Mouse (Mus musculus) stomach, embryonic 16.5 days (tissue): Measurements from ENCODE around the gene Trap1. TPM values are rescaled to one million over a fixed set of nuclear protein-coding genes. Genes with fewer than 3 reads are reported as not detected.

Experiments
- ATAC-seq: fragments of 200-750 bp; cut with Nextera tagmentation; 2 replicates; pipeline ENCODE4 v1.8.0; 2017; ENCODE audit warnings: moderate number of reproducible peaks, moderate TSS enrichment; ENCODE audit not compliant: insufficient read depth, low FRiP score
- H3K27ac ChIP-seq: fragments of 300-500 bp; sonication (generic); 2 replicates; pipeline ENCODE4 v1.5.1; 2014; ENCODE audit warnings: low read length
- H3K27me3 ChIP-seq: fragments of 300-500 bp; sonication (generic); 2 replicates; pipeline ENCODE4 v1.6.1; 2014; ENCODE audit warnings: low read length, control low read depth, mixed read lengths; ENCODE audit not compliant: control insufficient read depth, insufficient read depth
- H3K36me3 ChIP-seq: fragments of 300-500 bp; sonication (generic); 2 replicates; pipeline ENCODE4 v1.6.1; 2014; ENCODE audit warnings: low read length; ENCODE audit not compliant: control insufficient read depth, insufficient read depth
- H3K4me1 ChIP-seq: fragments of 300-500 bp; sonication (generic); 2 replicates; pipeline ENCODE4 v1.6.1; 2014; ENCODE audit warnings: low read length, control low read depth, mixed read lengths; ENCODE audit not compliant: control insufficient read depth, insufficient read depth
- H3K4me2 ChIP-seq: fragments of 300-500 bp; sonication (generic); 2 replicates; pipeline ENCODE4 v1.6.1; 2014; ENCODE audit warnings: low read depth, low read length, mixed read lengths
- H3K4me3 ChIP-seq: fragments of 300-500 bp; sonication (generic); replicated peaks from 2 replicates; pipeline ENCODE4 v1.5.1; 2014; ENCODE audit warnings: mild to moderate bottlenecking, low read length
- H3K9ac ChIP-seq: fragments of 300-500 bp; sonication (generic); 2 replicates; pipeline ENCODE4 v1.6.1; 2014; ENCODE audit warnings: low read length
- H3K9me3 ChIP-seq: fragments of 300-500 bp; sonication (generic); replicated peaks from 2 replicates; pipeline ENCODE4 v1.6.1; 2016; ENCODE audit warnings: low read length, control low read depth; ENCODE audit not compliant: control insufficient read depth
- WGBS: fragments of 180-500 bp; shearing (Covaris S2); extraction: QIAGEN DNeasy Blood & Tissue Kit; methylation state at CpG from one replicate; pipeline ENCODE4 v1.1.7; 2014; 5-methylcytosine and 5-hydroxymethylcytosine counted together
- polyA plus RNA-seq: library from polyadenylated mRNA; unstranded; fragments of >200 nt; fragmentation: Nextera tagmentation; extraction: Ambion mirVana; gene quantifications from 2 replicates; pipeline ENCODE4 v1.2.1, GENCODE M21; 2015

Trap1 gene
- polyA plus RNA-seq, 1 experiment from 2014 or later: 92.2 TPM

GRCm38 (mm10) chr16:4044093-4044492 is 33.5 kb downstream of the Trap1 start:
- Histone ChIP-seq H3K4me1 (no peaks in the 10 kb centered on the region), H3K4me3 (no peak overlapping the region), H3K4me2 (no peak overlapping the region), H3K27ac (no peak overlapping the region), H3K9me3 (no peaks in the 10 kb centered on the region), H3K9ac (no peak overlapping the region), H3K36me3 (peaks cover 23% of the 10 kb centered on the region), H3K27me3 (no peaks in the 10 kb centered on the region)
- WGBS: 97% methylated on average over 2 of the region's 2 CpGs
- no peak for ATAC-seq

- H3K9ac ChIP-seq: no peak overlapping the region
- WGBS: 98% methylated on average over 4 of the region's 4 CpGs
- no peak overlapping the region for H3K4me2 ChIP-seq
- no peak for ATAC-seq
- H3K27me3 ChIP-seq: no peaks in the 10 kb centered on the region
- H3K27ac ChIP-seq: no peak overlapping the region
- peaks cover 28% of the 10 kb centered on the region for H3K36me3 ChIP-seq
- H3K9me3 ChIP-seq: no peaks in the 10 kb centered on the region
- H3K4me3 ChIP-seq: no peak overlapping the region
- no peaks in the 10 kb centered on the region for H3K4me1 ChIP-seq
These were observed 36.0 kb downstream of the Trap1 start for GRCm38 (mm10) chr16:4041646-4042045.

DNA sequence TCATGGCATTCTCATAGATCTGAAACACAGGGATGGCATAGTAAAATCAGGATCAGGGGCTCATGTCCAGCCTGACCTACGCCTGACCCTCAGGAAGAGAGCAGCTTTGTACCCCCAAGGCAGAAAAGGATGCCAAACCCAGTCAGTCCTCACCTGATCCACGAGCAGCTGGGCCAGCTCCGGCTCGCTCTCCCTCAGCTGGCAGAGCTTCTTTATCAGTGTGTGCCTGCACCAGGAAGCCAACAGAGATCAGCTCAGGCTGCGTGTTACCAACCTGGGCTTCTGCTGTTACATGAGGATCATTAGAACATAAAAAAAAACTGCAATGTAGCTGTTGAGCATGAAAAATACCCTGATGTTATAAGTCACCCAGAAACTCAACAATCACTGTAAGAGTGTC is 37.4 kb downstream of the Trap1 start:
- Histone ChIP-seq H3K36me3 (peaks cover 21% of the 10 kb centered on the region), H3K4me1 (no peaks in the 10 kb centered on the region), H3K27ac (no peak overlapping the region), H3K9ac (no peak overlapping the region), H3K9me3 (no peaks in the 10 kb centered on the region), H3K4me2 (no peak overlapping the region), H3K4me3 (no peak overlapping the region), H3K27me3 (no peaks in the 10 kb centered on the region)
- 84% methylated on average over 5 of the region's 5 CpGs for WGBS
- no peak for ATAC-seq

DNA sequence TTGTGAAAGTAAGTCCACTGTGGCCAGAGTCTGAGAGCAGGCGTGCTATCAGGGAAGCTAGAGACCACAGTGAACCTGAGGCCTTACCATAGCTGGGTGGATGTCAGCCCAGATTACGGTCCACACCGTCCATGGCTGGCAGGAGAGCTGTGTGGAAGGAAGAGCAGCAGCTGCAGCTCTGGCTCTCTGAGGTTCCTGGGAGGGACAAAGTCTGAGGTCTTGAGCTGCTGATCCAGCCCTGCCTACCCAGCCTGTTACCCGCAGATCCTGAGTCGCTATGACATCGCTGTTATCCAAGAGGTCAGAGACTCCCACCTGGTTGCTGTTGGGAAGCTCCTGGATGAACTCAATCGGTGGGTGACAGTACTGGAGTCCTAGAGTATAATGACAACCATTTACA is 39.9 kb downstream of the Trap1 start:
- Histone ChIP-seq H3K27ac (no peak overlapping the region), H3K4me3 (no peak overlapping the region), H3K4me1 (no peaks in the 10 kb centered on the region), H3K27me3 (no peaks in the 10 kb centered on the region), H3K4me2 (no peak overlapping the region), H3K9ac (no peak overlapping the region), H3K9me3 (no peaks in the 10 kb centered on the region), H3K36me3 (peaks cover 15% of the 10 kb centered on the region; the same call in 1 of the 2 replicates)
- no peak for ATAC-seq
- WGBS: 87% methylated on average over 7 of the region's 7 CpGs

DNA sequence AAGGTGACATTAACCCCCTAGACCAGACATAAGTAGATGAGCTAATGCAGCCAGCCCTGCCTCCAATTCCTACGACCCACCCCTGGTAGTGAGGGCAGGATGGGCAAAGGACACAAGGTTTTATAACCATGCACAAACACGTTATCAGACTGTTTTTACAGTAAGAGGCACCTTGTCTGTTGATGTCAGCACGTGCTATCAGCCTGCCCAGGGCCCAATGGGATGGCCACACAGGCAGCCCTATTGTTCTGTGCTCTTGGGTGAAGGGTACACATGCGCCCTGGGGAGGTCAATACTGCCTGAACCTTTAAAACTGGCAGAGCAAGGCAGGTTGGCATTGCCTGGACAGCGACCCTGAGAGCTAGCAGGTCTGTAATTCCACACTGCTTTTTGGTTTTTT is 40.8 kb downstream of the Trap1 start, which contains the start of gene Dnase1:
TSS of gene Dnase1 (plus strand) at position 136 of the 400 bp plus-strand sequence.
- Histone ChIP-seq H3K4me3 (no peak within 1 kb of the TSS), H3K36me3 (peaks cover 15% of the 10 kb centered on the region; the same call in 1 of the 2 replicates), H3K27me3 (no peaks in the 10 kb centered on the region), H3K4me1 (no peaks in the 10 kb centered on the region), H3K9ac (no peak within 1 kb of the TSS), H3K27ac (no peak within 1 kb of the TSS), H3K9me3 (no peaks in the 10 kb centered on the region), H3K4me2 (no peak within 1 kb of the TSS)
- WGBS: 84% methylated on average over 5 of the region's 5 CpGs
- no peak for ATAC-seq

DNA sequence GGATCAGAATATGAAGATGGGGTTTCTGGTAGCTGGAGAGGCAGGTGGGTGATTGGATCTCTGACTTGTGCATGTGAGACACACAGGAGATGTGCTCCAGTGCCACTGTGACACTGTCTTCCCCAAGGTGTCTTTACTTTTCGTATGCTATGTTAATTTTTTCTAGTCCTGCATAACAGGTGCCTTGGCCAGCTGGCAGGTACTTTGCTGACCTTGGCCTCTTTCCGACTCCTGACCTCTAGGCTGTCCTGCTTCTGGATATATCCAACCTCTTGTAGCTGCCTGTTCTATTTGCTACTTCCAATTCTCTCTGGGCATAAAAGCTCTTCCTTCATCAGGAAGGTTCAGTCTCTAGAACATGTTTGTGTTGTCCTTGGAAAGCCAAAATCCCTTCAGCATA is 42.1 kb downstream of the Trap1 start:
- ATAC-seq: no peak
- Histone ChIP-seq H3K9ac (no peak overlapping the region), H3K36me3 (peaks cover 15% of the 10 kb centered on the region; the same call in 1 of the 2 replicates), H3K27ac (no peak overlapping the region), H3K4me3 (no peak overlapping the region), H3K4me2 (no peak overlapping the region), H3K9me3 (no peaks in the 10 kb centered on the region), H3K4me1 (no peaks in the 10 kb centered on the region), H3K27me3 (no peaks in the 10 kb centered on the region)
- 86% methylated on average over 2 of the region's 2 CpGs for WGBS

GRCm38 (mm10) chr16:4034476-4034875 is 43.2 kb downstream of the Trap1 start:
- ATAC-seq: no peak
- Histone ChIP-seq H3K36me3 (peaks cover 7% of the 10 kb centered on the region; the same call in 1 of the 2 replicates), H3K27me3 (no peaks in the 10 kb centered on the region), H3K9me3 (no peaks in the 10 kb centered on the region), H3K4me2 (no peak overlapping the region), H3K9ac (no peak overlapping the region), H3K27ac (no peak overlapping the region), H3K4me1 (no peaks in the 10 kb centered on the region), H3K4me3 (no peak overlapping the region)
- 77% methylated on average over 3 of the region's 3 CpGs for WGBS

- Histone ChIP-seq H3K4me1 (no peaks in the 10 kb centered on the region; the same call in 1 of the 2 replicates), H3K4me3 (no peak overlapping the region), H3K27ac (no peak overlapping the region), H3K36me3 (0 out of 2 replicates have a peak, but pooled peaks cover 4% of the 10 kb centered on the region), H3K9ac (no peak overlapping the region), H3K27me3 (no peaks in the 10 kb centered on the region), H3K9me3 (no peaks in the 10 kb centered on the region), H3K4me2 (no peak overlapping the region)
- no peak for ATAC-seq
- 76% methylated on average over 5 of the region's 5 CpGs for WGBS
These were observed 43.7 kb downstream of the Trap1 start for GRCm38 (mm10) chr16:4033971-4034370.

DNA sequence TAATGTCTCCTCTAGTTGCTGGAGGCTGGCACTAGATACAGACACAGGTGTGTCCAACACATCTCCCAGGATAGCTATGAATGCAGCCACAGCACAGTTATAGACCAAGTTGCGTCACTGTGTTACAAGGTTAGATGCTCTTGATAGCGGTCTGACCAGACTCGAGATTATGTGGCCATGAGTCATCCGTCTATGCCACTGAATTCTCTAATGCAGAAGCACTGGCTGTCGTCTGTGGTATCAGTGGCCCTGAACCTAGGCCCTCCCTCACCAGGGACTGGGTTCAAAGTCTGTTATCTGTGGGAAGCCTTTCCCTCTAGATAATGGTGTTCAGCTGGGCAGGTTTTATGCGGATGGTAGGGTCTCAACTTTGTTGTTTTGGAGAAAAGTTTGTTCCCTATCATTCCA is 45.3 kb downstream of the Trap1 start:
- Histone ChIP-seq H3K27me3 (no peaks in the 10 kb centered on the region), H3K9me3 (no peaks in the 10 kb centered on the region), H3K27ac (no peak overlapping the region), H3K4me2 (no peak overlapping the region), H3K9ac (no peak overlapping the region), H3K4me1 (no peaks in the 10 kb centered on the region; the same call in 1 of the 2 replicates), H3K36me3 (0 out of 2 replicates have a peak, but pooled peaks cover 3% of the 10 kb centered on the region), H3K4me3 (no peak overlapping the region)
- 80% methylated on average over 6 of the region's 6 CpGs for WGBS
- no peak for ATAC-seq
